Mouse (Mus musculus): Measurements from ENCODE around the gene Crtc2.

GRCm38 (mm10) chr3:90294064-90294440 is 40.1 kb downstream of the Crtc2 start:
- TF ChIP-seq CTCF (IDR thresholded peaks at IDR 0.05; ENCODE audit: insufficient read depth, low read depth, low read length) (no peak), POLR2A (IDR thresholded peaks at IDR 0.05; ENCODE audit: insufficient read depth, low read depth, low read length) (no peak)
